Mouse (Mus musculus) bone marrow macrophage, adult 2 months (primary cell): ENCODE measurements at regions not wholly inside any gene's neighbourhood (a gene's known extent, or its start where the extent isn't known, plus 50 kb on each side); places are given as distances from the start of the nearest gene placed in this dataset.
A peak's percentile ranks its signal among the peaks of the same experiment; 100 is the strongest.

ENCODE experiments used
- H3K27ac ChIP-seq: 2 replicates; pipeline ENCODE4 v1.5.1; 2012; ENCODE audit warnings: low read depth, low read length; ENCODE audit not compliant: insufficient read depth
- H3K4me1 ChIP-seq: 2 replicates; pipeline ENCODE4 v1.6.1; 2012; ENCODE audit warnings: low read length; ENCODE audit not compliant: control insufficient read depth, insufficient read depth
- H3K4me3 ChIP-seq: 2 replicates; pipeline ENCODE4 v1.5.1; 2012; ENCODE audit warnings: mild to moderate bottlenecking, low read length, moderate library complexity; ENCODE audit not compliant: insufficient read depth
- CTCF ChIP-seq: IDR thresholded peaks from 2 replicates; pipeline ENCODE4 v1.5.1; 2012; ENCODE audit warnings: low read depth, mild to moderate bottlenecking, low read length, moderate library complexity
- POLR2A ChIP-seq: IDR thresholded peaks from 2 replicates; pipeline ENCODE4 v1.6.1; 2012; ENCODE audit warnings: mild to moderate bottlenecking, low read depth, low read length, borderline replicate concordance

- H3K4me1 ChIP-seq: peaks cover 6% of the 10 kb centered on the region
- TF ChIP-seq POLR2A: no peak
- no peak for TF ChIP-seq CTCF
- no peak overlapping the region for H3K27ac ChIP-seq
- no peak overlapping the region for H3K4me3 ChIP-seq
These were observed 69.5 kb downstream of the Ephb3 start for GRCm38 (mm10) chr16:21274012-21274528.

GRCm38 (mm10) chr16:21277789-21278342, 73.3 kb downstream of the Ephb3 start:
- Histone ChIP-seq H3K4me3 (no peak overlapping the region), H3K4me1 (peaks cover 15% of the 10 kb centered on the region), H3K27ac (no peak overlapping the region)
- TF ChIP-seq CTCF (no peak), POLR2A (no peak)

GRCm38 (mm10) chr16:21278387-21278786, 73.8 kb downstream of the Ephb3 start:
- no peak for TF ChIP-seq CTCF
- no peak for TF ChIP-seq POLR2A
- Histone ChIP-seq H3K4me1 (peaks cover 15% of the 10 kb centered on the region), H3K4me3 (no peak overlapping the region), H3K27ac (no peak overlapping the region)

- Histone ChIP-seq H3K27ac (no peak overlapping the region), H3K4me3 (no peak overlapping the region), H3K4me1 (peaks cover 15% of the 10 kb centered on the region)
- TF ChIP-seq POLR2A (no peak), CTCF (no peak)
These were observed 75.7 kb downstream of the Ephb3 start for GRCm38 (mm10) chr16:21280200-21280627.

- peaks cover 32% of the 10 kb centered on the region for H3K4me1 ChIP-seq
- no peak overlapping the region for H3K4me3 ChIP-seq
- TF ChIP-seq CTCF: no peak
- TF ChIP-seq POLR2A: no peak
- H3K27ac ChIP-seq: no peak overlapping the region
These were observed 77.6 kb downstream of the Ephb3 start for GRCm38 (mm10) chr16:21281958-21282730.

- Histone ChIP-seq H3K4me1 (peaks cover 34% of the 10 kb centered on the region), H3K27ac (peak overlapping the region; percentile 57), H3K4me3 (no peak overlapping the region)
- no peak for TF ChIP-seq CTCF
- TF ChIP-seq POLR2A: no peak
These were observed 81.5 kb downstream of the Ephb3 start for GRCm38 (mm10) chr16:21286099-21286498.

- TF ChIP-seq POLR2A (no peak), CTCF (no peak)
- Histone ChIP-seq H3K4me3 (no peak overlapping the region), H3K4me1 (peaks cover 34% of the 10 kb centered on the region), H3K27ac (peak overlapping the region; percentile 77)
These were observed 85.0 kb downstream of the Ephb3 start for GRCm38 (mm10) chr16:21289528-21289927.

- Histone ChIP-seq H3K27ac (no peak overlapping the region), H3K4me3 (no peak overlapping the region), H3K4me1 (peaks cover 22% of the 10 kb centered on the region)
- TF ChIP-seq POLR2A (no peak), CTCF (no peak)
These were observed 88.5 kb downstream of the Ephb3 start for GRCm38 (mm10) chr16:21293010-21293409.

GRCm38 (mm10) chr16:21293569-21293968, 89.0 kb downstream of the Ephb3 start:
- peaks cover 22% of the 10 kb centered on the region for H3K4me1 ChIP-seq
- TF ChIP-seq POLR2A: no peak
- TF ChIP-seq CTCF: no peak
- H3K27ac ChIP-seq: no peak overlapping the region
- H3K4me3 ChIP-seq: no peak overlapping the region
